Mouse (Mus musculus) olfactory bulb, adult 2 months (tissue): Measurements from ENCODE around the gene Zfp384.

Source experiments
- CTCF ChIP-seq: fragments of 200-500 bp; IDR thresholded peaks from 2 replicates; pipeline ENCODE4 v1.5.1; 2012; ENCODE audit warnings: low read depth, mild to moderate bottlenecking, low read length, moderate library complexity; ENCODE audit not compliant: insufficient read depth
- POLR2A ChIP-seq: fragments of 200-500 bp; IDR thresholded peaks from 2 replicates; pipeline ENCODE4 v1.6.1; 2012; ENCODE audit warnings: mild to moderate bottlenecking, low read depth, low read length, moderate library complexity; ENCODE audit not compliant: insufficient read depth

GRCm38 (mm10) chr6:124959960-124960359 is 49.0 kb upstream of the Zfp384 start:
- TF ChIP-seq CTCF (no peak), POLR2A (no peak)
